ENCODE assay signal across 11 mouse cellular contexts in genomic region chr4:151960513-151960854, GRCm38 (mm10). TPM values are rescaled to one million over a fixed set of nuclear protein-coding genes. Genes with fewer than 3 reads are reported as not detected.
A peak's percentile ranks its signal among the peaks of the same experiment; 100 is the strongest.
DNase-seq lines count a peak whose midpoint lies in the region; ATAC-seq lines count a peak whose summit lies in the region.
"Had no signal": no experiment of that assay in that cellular context is flagged by ENCODE, and none has a peak within 500 bp of the region (broad histone marks: within the 10 kb centered on the region; RNA-seq: fewer than 3 reads in every experiment).

No protein-coding gene starts in this region.

- H3K4me1 ChIP-seq in forebrain, embryonic 10.5 days = no peaks in the 10 kb centered on the region
- H3K4me1 ChIP-seq in forebrain, embryonic 15.5 days = no peaks in the 10 kb centered on the region
- H3K4me1 ChIP-seq in lung, embryonic 16.5 days (replicated peaks; ENCODE audit: control insufficient read depth, insufficient read depth, low read length) = 0 out of 2 replicates have a peak, but pooled peaks cover 3% of the 10 kb centered on the region

- peaks cover 92% of the 10 kb centered on the region for H3K36me3 ChIP-seq in forebrain, embryonic 10.5 days (replicated peaks)
- peaks cover 68% of the 10 kb centered on the region for H3K36me3 ChIP-seq in forebrain, embryonic 15.5 days
- peaks cover 36% of the 10 kb centered on the region for H3K36me3 ChIP-seq in lung, embryonic 16.5 days (ENCODE audit: control insufficient read depth, insufficient read depth, low read length)

- no peak overlapping the region for H3K4me2 ChIP-seq in forebrain, embryonic 15.5 days (replicated peaks)
- no peak overlapping the region for H3K4me2 ChIP-seq in lung, embryonic 16.5 days (ENCODE audit: low read depth, low read length)

- no peaks in the 10 kb centered on the region for H3K27me3 ChIP-seq in forebrain, embryonic 10.5 days (ENCODE audit: poor library complexity, severe bottlenecking)
- H3K27me3 ChIP-seq in forebrain, embryonic 15.5 days = no peaks in the 10 kb centered on the region
- no peaks in the 10 kb centered on the region for H3K27me3 ChIP-seq in lung, embryonic 16.5 days (ENCODE audit: control insufficient read depth, insufficient read depth, low read depth, low read length)

- no peak overlapping the region for H3K9ac ChIP-seq in forebrain, embryonic 15.5 days (replicated peaks)
- no peak overlapping the region for H3K9ac ChIP-seq in lung, embryonic 16.5 days (ENCODE audit: low read length)

- 0 out of 2 replicates have a peak overlapping the region, but pooled peaks have one; percentile 17 for H3K27ac ChIP-seq in forebrain, embryonic 10.5 days
- no peak overlapping the region for H3K27ac ChIP-seq in forebrain, embryonic 15.5 days (replicated peaks)
- H3K27ac ChIP-seq in lung, embryonic 16.5 days (ENCODE audit: low read length) = no peak overlapping the region
- H3K27ac ChIP-seq: macrophage had no signal

- DNase-seq in forebrain, embryonic 10.5 days (ENCODE audit: extremely low spot score, low spot score) = no peak
- peak; percentile 56 for DNase-seq in retina, adult 2 months (ENCODE audit: low read depth, low spot score)
- DNase-seq in retina, embryonic 14.5 days (ENCODE audit: low spot score) = no peak
- peak; percentile 32 for DNase-seq in yolk sac, embryonic 10.5 days (ENCODE audit: low spot score)
- DNase-seq in thymus, postnatal 14 days = no peak
- no peak for DNase-seq in layer of hippocampus, adult 11-12 months (ENCODE audit: low spot score)
- DNase-seq: gastrocnemius, postnatal 36 days; kidney, postnatal 36 days had no signal

- no peaks in the 10 kb centered on the region for H3K9me3 ChIP-seq in forebrain, embryonic 10.5 days
- no peaks in the 10 kb centered on the region for H3K9me3 ChIP-seq in forebrain, embryonic 15.5 days
- no peaks in the 10 kb centered on the region for H3K9me3 ChIP-seq in lung, embryonic 16.5 days (ENCODE audit: control insufficient read depth, low read length)

- no peak overlapping the region for H3K4me3 ChIP-seq in forebrain, embryonic 10.5 days
- H3K4me3 ChIP-seq in forebrain, embryonic 15.5 days = no peak overlapping the region
- H3K4me3 ChIP-seq in lung, embryonic 16.5 days (ENCODE audit: low read length) = no peak overlapping the region

- WGBS in forebrain, embryonic 10.5 days = 81% methylated on average over 3 of the region's 3 CpGs
- 92% methylated on average over 3 of the region's 3 CpGs for WGBS in forebrain, embryonic 15.5 days
- 58% methylated on average over 3 of the region's 3 CpGs for WGBS in lung, embryonic 16.5 days

- ATAC-seq in forebrain, embryonic 15.5 days (replicated peaks) = no peak
- peak; percentile 79 for ATAC-seq in lung, embryonic 16.5 days (ENCODE audit: low read depth)

RNA-seq across cellular contexts. Expression of gene Dnajc11, which starts 27.0 kb away (rescaled TPM):
- 113 and 114 TPM in 2 replicates for polyA plus RNA-seq in forebrain, embryonic 10.5 days (2016; fragmentation: Nextera tagmentation; extraction: Ambion mirVana)
- polyA plus RNA-seq in forebrain, embryonic 15.5 days (2015; fragmentation: Nextera tagmentation; extraction: Ambion mirVana) = 81.1 and 82.4 TPM in 2 replicates
- 56.4 and 57.1 TPM in 2 replicates for polyA plus RNA-seq in lung, embryonic 16.5 days (2015; fragmentation: Nextera tagmentation; extraction: Ambion mirVana)

RNA-seq across cellular contexts. Expression of gene Thap3, which starts 28.3 kb away (rescaled TPM):
- polyA plus RNA-seq in forebrain, embryonic 10.5 days (2016; fragmentation: Nextera tagmentation; extraction: Ambion mirVana) = 34.9 and 35.7 TPM in 2 replicates
- 41.4 and 41.6 TPM in 2 replicates for polyA plus RNA-seq in forebrain, embryonic 15.5 days (2015; fragmentation: Nextera tagmentation; extraction: Ambion mirVana)
- 37.5 and 43.9 TPM in 2 replicates for polyA plus RNA-seq in lung, embryonic 16.5 days (2015; fragmentation: Nextera tagmentation; extraction: Ambion mirVana)

RNA-seq across cellular contexts. Expression of gene Phf13, which starts 35.6 kb away (rescaled TPM):
- 24.1 and 26.1 TPM in 2 replicates for polyA plus RNA-seq in forebrain, embryonic 10.5 days (2016; fragmentation: Nextera tagmentation; extraction: Ambion mirVana)
- 19.5 and 21.8 TPM in 2 replicates for polyA plus RNA-seq in forebrain, embryonic 15.5 days (2015; fragmentation: Nextera tagmentation; extraction: Ambion mirVana)
- 25.1 and 26.8 TPM in 2 replicates for polyA plus RNA-seq in lung, embryonic 16.5 days (2015; fragmentation: Nextera tagmentation; extraction: Ambion mirVana)

RNA-seq across cellular contexts. Expression of gene Klhl21, which starts 48.1 kb away (rescaled TPM):
- 8.1 and 8.3 TPM in 2 replicates for polyA plus RNA-seq in forebrain, embryonic 10.5 days (2016; fragmentation: Nextera tagmentation; extraction: Ambion mirVana)
- polyA plus RNA-seq in forebrain, embryonic 15.5 days (2015; fragmentation: Nextera tagmentation; extraction: Ambion mirVana) = 3.0 and 3.5 TPM in 2 replicates
- 10.9 and 12.3 TPM in 2 replicates for polyA plus RNA-seq in lung, embryonic 16.5 days (2015; fragmentation: Nextera tagmentation; extraction: Ambion mirVana)

Comparison
In these comparisons a context has a peak if more than half of its experiments do, and no peak if none do; other contexts are left out.
1. DNase-seq: peak in retina, adult 2 months (single experiment) and yolk sac, embryonic 10.5 days (single experiment); none in forebrain, embryonic 10.5 days (single experiment), retina, embryonic 14.5 days (single experiment), thymus, postnatal 14 days (single experiment) and layer of hippocampus, adult 11-12 months (single experiment).